Mouse (Mus musculus) brain, embryonic 14.5 days (tissue): Measurements from ENCODE around the gene Ncor1.

ENCODE experiments used
- CTCF ChIP-seq: fragments of 200-500 bp; IDR thresholded peaks from 2 replicates; pipeline ENCODE4 v1.5.1; 2012; ENCODE audit warnings: inconsistent platforms, mild to moderate bottlenecking, moderate library complexity, borderline replicate concordance; ENCODE audit not compliant: insufficient read depth, insufficient read length; ENCODE audit errors: extremely low read depth
- POLR2A ChIP-seq: fragments of 200-500 bp; IDR thresholded peaks from 2 replicates; pipeline ENCODE4 v1.6.1; 2012; ENCODE audit warnings: mild to moderate bottlenecking, inconsistent platforms, borderline replicate concordance; ENCODE audit not compliant: poor library complexity, insufficient read depth, insufficient read length, severe bottlenecking; ENCODE audit errors: extremely low read depth

- TF ChIP-seq CTCF (no peak), POLR2A (no peak)
Measured at GRCm38 (mm10) chr11:62343002-62343401, 115.3 kb downstream of the Ncor1 start.
